Mouse (Mus musculus) cerebellum, adult 2 months (tissue): ENCODE measurements around the gene Nme9.

Experiments used
- CTCF ChIP-seq: fragments of 200-500 bp; IDR thresholded peaks from 2 replicates; pipeline ENCODE4 v1.5.1; 2011; ENCODE audit warnings: low read depth, mild to moderate bottlenecking, control low read depth, low read length, moderate library complexity, borderline replicate concordance; ENCODE audit not compliant: insufficient read depth
- POLR2A ChIP-seq: fragments of 200-500 bp; IDR thresholded peaks from 2 replicates; pipeline ENCODE4 v1.6.1; 2011; ENCODE audit warnings: low read length, control low read depth, borderline replicate concordance; ENCODE audit not compliant: insufficient read depth

GRCm38 (mm10) chr9:99411785-99412184 is 39.5 kb upstream of the Nme9 start:
- TF ChIP-seq CTCF (no peak), POLR2A (no peak)
